Mouse (Mus musculus): ENCODE results near the gene Gm20388.

DNA sequence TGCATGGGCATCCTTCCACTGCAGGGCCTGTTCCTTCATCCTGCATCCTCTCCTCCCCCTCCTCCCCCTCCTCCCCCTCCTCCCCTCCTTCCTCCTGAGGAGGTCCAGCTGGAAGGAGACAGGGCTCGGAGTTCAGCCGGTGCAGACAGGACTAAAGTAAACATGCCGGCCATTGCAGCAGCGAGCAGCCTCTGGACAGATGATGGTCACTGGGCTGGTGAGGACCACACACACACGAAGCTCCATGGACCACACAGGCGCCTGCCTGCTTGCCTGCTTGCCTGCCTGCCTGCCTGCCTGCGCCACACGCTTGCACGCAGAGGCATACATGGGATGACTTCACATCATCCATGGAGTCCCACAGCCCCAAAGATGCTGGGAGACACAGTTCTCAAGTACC, 1026.8 kb downstream of the Gm20388 start:
- TF ChIP-seq CTCF (IDR thresholded peaks at IDR 0.05; ENCODE audit: low read depth, low read length) (no peak), POLR2AphosphoS5 (IDR thresholded peaks at IDR 0.05; ENCODE audit: insufficient replicate concordance, low read depth, low read length) (no peak)

Measured in G1E (cell line).